Mouse (Mus musculus): ENCODE results near the gene Kremen1. TPM values are rescaled to one million over a fixed set of nuclear protein-coding genes. Genes with fewer than 3 reads are reported as not detected.

Gene Kremen1
- polyA plus RNA-seq (2015; fragmentation: Nextera tagmentation; extraction: Ambion mirVana), result 1.6 and 1.8 TPM in 2 replicates

DNA sequence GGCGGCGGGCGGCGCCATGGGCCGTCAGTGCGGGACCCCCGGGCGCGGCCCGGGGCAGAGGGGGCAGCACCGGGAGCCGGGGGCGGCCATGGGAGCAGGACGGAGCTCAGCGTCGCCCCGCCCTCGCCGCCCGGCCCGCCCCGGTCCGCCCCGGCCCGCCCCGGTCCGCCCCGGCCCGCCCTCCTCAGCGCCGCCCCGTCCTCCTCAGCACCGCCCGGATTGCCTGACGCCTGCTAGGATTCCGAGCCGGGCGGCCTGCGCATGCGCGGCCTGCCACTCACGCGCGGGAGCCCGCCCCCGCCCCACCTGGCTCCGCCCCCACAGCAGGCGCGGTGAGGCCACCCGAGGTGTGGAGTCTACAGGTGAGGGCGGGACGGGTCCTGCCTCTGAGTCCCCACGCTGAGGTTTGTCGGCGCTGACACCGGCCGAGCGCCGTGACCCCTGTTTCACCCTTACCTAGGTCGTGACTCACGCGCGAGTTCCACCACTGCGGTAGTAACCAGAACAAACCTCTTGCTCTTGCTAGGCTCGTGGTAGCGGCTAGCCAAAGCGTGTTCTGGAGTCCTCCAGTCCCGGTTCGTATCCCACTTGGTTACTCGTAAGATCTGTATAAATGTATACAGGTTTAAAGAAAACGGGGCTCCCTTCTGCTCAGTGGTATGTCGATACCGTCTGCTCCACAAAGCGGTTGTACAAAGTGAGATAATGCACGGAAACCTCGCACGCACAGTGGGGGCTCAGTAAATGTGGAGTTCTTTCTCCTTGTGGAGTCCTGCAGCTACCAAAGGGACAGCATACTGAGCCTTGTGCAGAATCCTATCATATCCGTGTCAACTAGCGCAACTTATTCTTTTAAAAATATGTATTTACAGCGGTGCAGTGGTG lies at the start of gene Kremen1:
Gene Kremen1 (minus strand): TSS at position 51 of the 885 bp plus-strand sequence.
- WGBS (ENCODE audit: insufficient replicate concordance), result 2% methylated on average over 60 of the region's 80 CpGs
- peaks cover 37% of the 10 kb centered on the region for H3K27me3 ChIP-seq
- no peak within 1 kb of the TSS for H3K27ac ChIP-seq

GRCm38 (mm10) chr11:5307024-5307905 lies 45.9 kb upstream of the Kremen1 start:
- Histone ChIP-seq H3K4me2 (no peak overlapping the region), H3K27ac (peak overlapping the region; percentile 58; the same call in 1 of the 2 replicates), H3K9me3 (replicated peaks) (no peaks in the 10 kb centered on the region), H3K27me3 (no peaks in the 10 kb centered on the region), H3K4me3 (replicated peaks) (no peak overlapping the region), H3K9ac (no peak overlapping the region), H3K4me1 (replicated peaks) (peaks cover 8% of the 10 kb centered on the region; the same call in 1 of the 2 replicates), H3K36me3 (no peaks in the 10 kb centered on the region)
- WGBS (ENCODE audit: insufficient replicate concordance), result 67% methylated on average over 13 of the region's 13 CpGs
- DNase-seq (no peak), ATAC-seq (ENCODE audit: low read depth) (no peak)

More for the DNA sequence above, at the start of gene Kremen1:
- peak; percentile 99 for ATAC-seq (ENCODE audit: low read depth)
- Histone ChIP-seq H3K36me3 (no peaks in the 10 kb centered on the region), H3K4me2 (peak within 1 kb of the TSS; percentile 98), H3K4me3 (replicated peaks) (peak within 1 kb of the TSS; percentile 83), H3K9ac (peak within 1 kb of the TSS; percentile 82), H3K9me3 (replicated peaks) (no peaks in the 10 kb centered on the region), H3K4me1 (replicated peaks) (peaks cover 20% of the 10 kb centered on the region)
- peak; percentile 87 for DNase-seq

DNA sequence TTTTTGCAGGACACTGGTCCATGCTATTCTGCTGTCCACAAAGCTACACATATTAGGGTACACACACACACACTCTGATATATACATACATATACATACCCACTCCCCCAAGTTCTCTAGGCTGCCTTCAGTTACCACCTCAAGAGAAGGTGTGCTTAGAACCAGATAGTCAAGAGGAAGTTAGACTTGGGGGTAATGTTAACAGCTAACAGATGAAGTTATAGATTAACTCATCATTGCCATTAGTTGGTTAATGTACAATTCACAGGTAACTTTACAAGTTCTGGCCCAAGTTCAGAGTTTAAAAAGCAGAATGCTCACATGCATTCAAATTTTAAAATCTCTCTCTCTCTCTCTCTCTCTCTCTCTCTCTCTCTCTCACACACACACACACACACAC lies 44.7 kb upstream of the Kremen1 start:
- H3K4me3 ChIP-seq (replicated peaks), result no peak overlapping the region
- H3K4me2 ChIP-seq, result no peak overlapping the region
- H3K27me3 ChIP-seq, result no peaks in the 10 kb centered on the region
- no peak overlapping the region for H3K9ac ChIP-seq
- H3K9me3 ChIP-seq (replicated peaks), result no peaks in the 10 kb centered on the region
- DNase-seq, result no peak
- H3K4me1 ChIP-seq (replicated peaks), result peaks cover 8% of the 10 kb centered on the region; the same call in 1 of the 2 replicates
- ATAC-seq (ENCODE audit: low read depth), result no peak
- peak overlapping the region; percentile 34; the same call in 1 of the 2 replicates for H3K27ac ChIP-seq
- no peaks in the 10 kb centered on the region for H3K36me3 ChIP-seq

DNA sequence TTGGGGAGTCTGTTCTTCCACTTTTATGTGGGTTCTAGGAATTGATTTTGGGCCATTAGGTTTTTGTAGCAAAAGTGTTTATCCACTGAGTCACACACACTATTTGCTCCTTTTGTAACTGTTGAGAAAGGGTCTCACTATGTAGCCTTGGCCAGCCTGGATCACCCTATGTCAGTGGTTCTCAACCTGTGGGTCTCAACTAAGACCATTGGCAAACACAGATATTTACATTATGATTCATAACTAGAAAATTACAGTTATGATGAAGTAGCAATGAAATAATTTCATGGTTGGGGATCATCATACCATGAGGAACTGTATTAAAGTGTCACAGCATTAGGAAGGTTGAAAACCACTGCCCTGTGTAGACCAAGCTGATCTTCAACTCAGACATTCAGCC lies 43.2 kb upstream of the Kremen1 start:
- Histone ChIP-seq H3K4me1 (replicated peaks) (peaks cover 8% of the 10 kb centered on the region; the same call in 1 of the 2 replicates), H3K36me3 (no peaks in the 10 kb centered on the region), H3K27ac (no peak overlapping the region), H3K4me3 (replicated peaks) (no peak overlapping the region), H3K27me3 (no peaks in the 10 kb centered on the region), H3K9ac (no peak overlapping the region), H3K4me2 (no peak overlapping the region), H3K9me3 (replicated peaks) (no peaks in the 10 kb centered on the region)
- DNase-seq (no peak), ATAC-seq (ENCODE audit: low read depth) (no peak)

DNA sequence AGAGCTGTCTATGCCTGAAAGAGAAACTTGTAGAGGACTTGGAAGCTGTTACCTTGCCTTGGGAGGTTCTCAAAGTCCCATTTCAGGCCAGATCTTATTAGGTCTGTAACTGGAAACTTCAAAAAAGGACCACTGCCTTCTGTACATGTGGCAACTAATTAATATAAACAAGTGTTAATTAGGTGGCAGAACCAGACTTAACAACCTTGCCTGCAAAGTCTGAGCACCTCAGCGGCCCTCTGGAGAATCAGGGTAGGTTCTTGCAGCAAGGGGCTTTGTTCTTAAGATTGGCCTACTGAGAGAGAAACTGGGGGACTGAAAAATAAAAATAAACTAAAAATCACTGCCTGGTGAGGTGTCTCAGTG lies 36.6 kb upstream of the Kremen1 start:
- H3K27me3 ChIP-seq, result no peaks in the 10 kb centered on the region
- H3K4me1 ChIP-seq (replicated peaks), result peaks cover 21% of the 10 kb centered on the region
- DNase-seq (no peak), ATAC-seq (ENCODE audit: low read depth) (no peak)
- no peaks in the 10 kb centered on the region for H3K9me3 ChIP-seq (replicated peaks)
- no peak overlapping the region for H3K27ac ChIP-seq
- no peak overlapping the region for H3K4me2 ChIP-seq
- WGBS (ENCODE audit: insufficient replicate concordance), result 42% methylated on average over 1 of the region's 1 CpGs
- H3K4me3 ChIP-seq (replicated peaks), result no peak overlapping the region
- no peaks in the 10 kb centered on the region for H3K36me3 ChIP-seq
- H3K9ac ChIP-seq, result no peak overlapping the region

DNA sequence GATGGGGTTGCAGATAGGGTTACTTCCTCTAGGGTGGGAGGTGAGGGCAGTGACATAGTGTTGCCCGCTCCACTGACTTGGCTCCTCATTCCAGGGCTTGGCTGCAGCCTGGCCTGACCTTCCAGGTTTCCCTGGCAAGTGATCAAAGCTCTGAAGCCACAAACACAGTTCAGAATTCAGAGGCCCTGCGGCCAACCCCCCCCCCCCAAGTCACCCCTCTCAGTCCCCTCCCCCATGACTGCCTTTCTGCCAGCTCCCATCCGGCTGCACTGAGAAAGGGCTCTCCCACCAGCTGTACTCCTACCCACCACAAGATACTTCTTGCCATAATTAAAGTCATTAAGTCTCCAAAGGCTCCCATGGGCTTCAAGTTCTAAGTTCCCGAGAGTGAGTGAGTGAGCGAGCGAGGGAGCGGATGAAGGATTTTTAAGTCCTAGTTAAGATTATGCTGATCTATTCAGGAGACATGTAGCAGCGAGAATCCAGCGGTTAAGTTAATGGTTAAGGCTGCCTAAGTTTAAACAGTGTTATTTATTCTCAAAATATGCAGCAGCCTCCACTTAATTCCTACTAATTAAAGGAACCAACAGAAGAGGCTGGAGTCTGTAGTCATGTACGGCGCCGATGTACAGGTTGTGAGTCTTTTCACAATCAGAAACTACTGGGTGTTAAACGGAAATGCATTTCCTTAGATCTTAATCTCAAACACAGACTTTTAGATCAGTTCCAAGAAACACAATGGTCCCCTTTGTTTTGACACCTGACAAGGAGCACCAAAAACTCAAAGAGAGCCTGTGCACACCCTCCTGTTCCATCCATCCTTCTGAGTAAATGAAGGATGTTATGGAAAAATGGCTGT lies 36.0 kb upstream of the Kremen1 start:
- Histone ChIP-seq H3K27me3 (no peaks in the 10 kb centered on the region), H3K4me2 (peak overlapping the region; percentile 32; the same call in 1 of the 2 replicates), H3K4me1 (replicated peaks) (peaks cover 21% of the 10 kb centered on the region), H3K9ac (no peak overlapping the region), H3K4me3 (replicated peaks) (no peak overlapping the region), H3K36me3 (no peaks in the 10 kb centered on the region), H3K27ac (peak overlapping the region; percentile 34; the same call in 1 of the 2 replicates), H3K9me3 (replicated peaks) (no peaks in the 10 kb centered on the region)
- DNase-seq (no peak), ATAC-seq (ENCODE audit: low read depth) (peak; percentile 54)
- 47% methylated on average over 13 of the region's 13 CpGs for WGBS (ENCODE audit: insufficient replicate concordance)

- no peak overlapping the region for H3K27ac ChIP-seq
- H3K27me3 ChIP-seq, result no peaks in the 10 kb centered on the region
- H3K4me2 ChIP-seq, result no peak overlapping the region
- 42% methylated on average over 2 of the region's 2 CpGs for WGBS (ENCODE audit: insufficient replicate concordance)
- DNase-seq (no peak), ATAC-seq (ENCODE audit: low read depth) (no peak; the same call in 1 of the 2 replicates)
- H3K4me1 ChIP-seq (replicated peaks), result peaks cover 21% of the 10 kb centered on the region
- no peaks in the 10 kb centered on the region for H3K9me3 ChIP-seq (replicated peaks)
- H3K36me3 ChIP-seq, result no peaks in the 10 kb centered on the region
- H3K9ac ChIP-seq, result no peak overlapping the region
- H3K4me3 ChIP-seq (replicated peaks), result no peak overlapping the region
These were observed 35.3 kb upstream of the Kremen1 start for GRCm38 (mm10) chr11:5296576-5297115.

DNA sequence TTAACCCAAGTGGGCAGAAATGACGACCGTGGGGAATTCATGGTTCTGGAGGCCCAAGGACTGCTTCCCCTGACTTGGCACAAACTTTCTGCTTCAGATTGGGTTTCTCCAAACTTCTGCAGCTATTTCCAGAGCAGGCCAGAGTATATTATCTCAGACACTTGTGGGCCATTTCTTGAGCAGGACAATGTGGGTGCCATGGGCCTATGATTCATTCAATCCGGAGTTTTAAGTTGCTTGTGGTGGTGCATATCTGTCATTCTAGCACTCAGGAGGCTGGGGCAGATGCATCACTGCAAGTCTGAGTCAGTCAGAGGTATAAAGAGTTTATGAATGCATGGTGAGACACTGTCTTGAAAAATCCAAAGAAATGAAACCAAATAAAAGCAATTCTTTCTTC lies 33.4 kb upstream of the Kremen1 start:
- no peak overlapping the region for H3K9ac ChIP-seq
- ATAC-seq (ENCODE audit: low read depth) (no peak), DNase-seq (no peak)
- 67% methylated on average over 3 of the region's 3 CpGs for WGBS (ENCODE audit: insufficient replicate concordance)
- H3K4me2 ChIP-seq, result no peak overlapping the region
- H3K36me3 ChIP-seq, result no peaks in the 10 kb centered on the region
- no peaks in the 10 kb centered on the region for H3K9me3 ChIP-seq (replicated peaks)
- H3K27ac ChIP-seq, result no peak overlapping the region
- peaks cover 21% of the 10 kb centered on the region for H3K4me1 ChIP-seq (replicated peaks)
- no peaks in the 10 kb centered on the region for H3K27me3 ChIP-seq
- no peak overlapping the region for H3K4me3 ChIP-seq (replicated peaks)

DNA sequence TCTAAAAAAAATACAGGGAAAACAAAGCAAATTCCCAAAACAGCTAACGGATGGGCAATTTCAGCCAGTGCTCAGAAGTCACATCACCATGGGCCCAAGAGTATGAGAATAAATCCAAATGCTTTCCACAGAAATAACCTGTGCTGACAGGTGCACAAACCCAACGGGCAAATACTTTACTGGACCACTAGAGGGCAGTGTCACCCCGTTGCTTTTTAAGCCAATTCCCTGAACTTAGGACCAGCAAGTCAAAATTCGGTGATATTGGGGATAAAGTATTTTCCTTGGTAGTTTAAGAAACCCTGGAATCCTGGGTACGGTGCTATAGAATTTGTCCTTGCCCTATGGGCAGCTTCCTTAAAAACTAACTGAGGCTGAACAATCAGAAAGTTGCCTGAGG lies 29.3 kb upstream of the Kremen1 start:
- no peaks in the 10 kb centered on the region for H3K27me3 ChIP-seq
- no peak overlapping the region for H3K9ac ChIP-seq
- ATAC-seq (ENCODE audit: low read depth) (no peak), DNase-seq (no peak)
- H3K27ac ChIP-seq, result no peak overlapping the region
- H3K4me2 ChIP-seq, result no peak overlapping the region
- H3K4me3 ChIP-seq (replicated peaks), result no peak overlapping the region
- H3K4me1 ChIP-seq (replicated peaks), result 0 out of 2 replicates have a peak, but pooled peaks cover 4% of the 10 kb centered on the region
- peaks cover 15% of the 10 kb centered on the region for H3K36me3 ChIP-seq
- whole genome bisulfite sequencing (ENCODE audit: insufficient replicate concordance), result 15% methylated on average over 5 of the region's 5 CpGs
- H3K9me3 ChIP-seq (replicated peaks), result no peaks in the 10 kb centered on the region

DNA sequence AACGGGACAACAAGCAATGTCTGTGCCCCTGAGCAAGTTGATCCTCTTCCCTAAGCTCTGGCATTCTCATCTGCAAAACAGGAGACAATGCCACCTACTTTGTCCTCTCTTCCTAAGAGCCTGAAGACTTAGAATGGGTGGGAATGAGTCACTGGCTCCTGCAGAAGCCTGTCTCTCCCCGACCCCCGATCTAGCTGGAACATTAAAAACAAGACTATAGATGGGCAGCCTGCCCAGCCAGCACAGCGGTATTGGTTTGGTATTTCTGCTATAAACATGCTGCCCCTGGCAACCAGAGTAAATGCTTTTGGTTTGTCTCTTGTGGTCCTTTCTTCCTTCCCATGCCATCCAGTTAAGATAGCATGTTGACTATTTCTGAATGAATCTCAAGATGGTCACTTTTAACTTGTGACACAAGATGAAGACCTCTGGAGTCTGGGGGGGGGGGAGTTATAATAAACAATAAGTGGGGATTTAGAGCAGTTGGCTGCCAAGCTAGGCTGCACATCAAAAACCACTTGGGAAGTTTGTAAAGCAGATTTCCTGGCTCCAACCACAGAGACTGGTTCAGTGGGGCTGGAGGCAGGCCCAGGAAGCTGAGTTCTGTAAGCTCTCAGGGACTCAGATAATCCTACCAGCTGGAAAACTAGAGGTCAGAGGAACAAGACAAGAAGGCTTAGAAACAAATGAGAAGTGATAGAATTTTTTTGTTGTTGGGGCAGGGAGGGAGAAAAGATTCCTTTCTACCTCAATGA lies 28.6 kb upstream of the Kremen1 start:
- Histone ChIP-seq H3K27me3 (no peaks in the 10 kb centered on the region), H3K4me1 (replicated peaks) (no peaks in the 10 kb centered on the region), H3K9me3 (replicated peaks) (no peaks in the 10 kb centered on the region), H3K9ac (no peak overlapping the region), H3K27ac (no peak overlapping the region), H3K4me2 (no peak overlapping the region), H3K36me3 (peaks cover 15% of the 10 kb centered on the region), H3K4me3 (replicated peaks) (no peak overlapping the region)
- ATAC-seq (ENCODE audit: low read depth) (no peak), DNase-seq (no peak)
- 75% methylated on average over 4 of the region's 4 CpGs for WGBS (ENCODE audit: insufficient replicate concordance)
